Mouse (Mus musculus) CH12.LX (cell line): ENCODE results near the gene Usp6nl. TPM values are rescaled to one million over a fixed set of nuclear protein-coding genes. Genes with fewer than 3 reads are reported as not detected.
A peak's percentile ranks its signal among the peaks of the same experiment; 100 is the strongest.

Experiments
- DNase-seq: peaks from one replicate; pipeline ENCODE4 v3.0.0-alpha.2; 2013; ENCODE audit errors: extremely low read depth
- H3K27ac ChIP-seq: 2 replicates; pipeline ENCODE4 v1.5.1; 2012; ENCODE audit warnings: low read depth, mild to moderate bottlenecking, control low read depth, moderate library complexity; ENCODE audit not compliant: insufficient read depth
- H3K27me3 ChIP-seq: replicated peaks from 2 replicates; pipeline ENCODE3; 2012; ENCODE audit warnings: inconsistent platforms
- H3K36me3 ChIP-seq, 2 experiments: replicated peaks in 1 of 2; 2 replicates each; pipeline versions ENCODE3 to v1.6.1; 2012; ENCODE audit warnings: inconsistent platforms in 1 of 2, low read length in 1 of 2, mild to moderate bottlenecking in 1 of 2, mixed read lengths in 1 of 2, moderate library complexity in 1 of 2; ENCODE audit not compliant: control insufficient read depth in 1 of 2, insufficient read depth in 1 of 2
- H3K4me1 ChIP-seq, 2 experiments: 2 replicates each; pipeline ENCODE4 v1.6.1; 2012; ENCODE audit warnings: inconsistent platforms in 1 of 2, moderate library complexity in 1 of 2; ENCODE audit not compliant: insufficient read depth in 2 of 2, control insufficient read depth in 1 of 2
- H3K4me2 ChIP-seq: 2 replicates; pipeline ENCODE4 v1.6.1; 2012; ENCODE audit warnings: low read depth, mild to moderate bottlenecking, control low read depth; ENCODE audit not compliant: poor library complexity, insufficient read depth, severe bottlenecking
- H3K4me3 ChIP-seq, 3 experiments: fragments of 150-350 bp in 1 of 3; sonication (generic) in 1 of 3; replicated peaks in 1 of 3; 2 replicates each; pipeline versions ENCODE3 to v1.5.1; 2011 to 2012; ENCODE audit warnings: low read depth in 2 of 3, low read length in 2 of 3, mild to moderate bottlenecking in 2 of 3, moderate library complexity in 2 of 3, control low read depth in 1 of 3, improper control_type of control experiment in 1 of 3, inconsistent platforms in 1 of 3, mixed read lengths in 1 of 3; ENCODE audit not compliant: poor library complexity in 1 of 3
- H3K79me2 ChIP-seq: replicated peaks from 2 replicates; pipeline ENCODE4 v1.6.1; 2012; ENCODE audit warnings: mild to moderate bottlenecking, moderate library complexity; ENCODE audit not compliant: control insufficient read depth, poor library complexity, insufficient read depth, severe bottlenecking; ENCODE audit errors: extremely low read depth
- H3K9ac ChIP-seq: 2 replicates; pipeline ENCODE4 v1.6.1; 2012; ENCODE audit warnings: low read depth, mild to moderate bottlenecking, control low read depth, moderate library complexity; ENCODE audit not compliant: insufficient read depth
- H3K9me3 ChIP-seq: replicated peaks from 2 replicates; pipeline ENCODE3; 2012; ENCODE audit warnings: low read length, inconsistent platforms, mixed read lengths
- CHD1 ChIP-seq: IDR thresholded peaks from 2 replicates; pipeline ENCODE4 v1.6.1; 2012; ENCODE audit warnings: low read depth, low read length, improper control_type of control experiment, inconsistent platforms
- CHD2 ChIP-seq: IDR thresholded peaks from 2 replicates; pipeline ENCODE4 v1.6.1; 2011; ENCODE audit warnings: low read length, improper control_type of control experiment
- CTCF ChIP-seq, 2 experiments: IDR thresholded peaks in 1 of 2; conservative IDR thresholded peaks in 1 of 2; 2 replicates each; pipeline ENCODE4 v1.5.1; 2011 to 2012; ENCODE audit warnings: low read depth in 2 of 2, low read length in 2 of 2, improper control_type of control experiment in 1 of 2, inconsistent platforms in 1 of 2, mild to moderate bottlenecking in 1 of 2, moderate library complexity in 1 of 2
- E2F4 ChIP-seq: IDR thresholded peaks from 2 replicates; pipeline ENCODE4 v1.6.1; 2011; ENCODE audit warnings: low read depth, low read length, improper control_type of control experiment; ENCODE audit not compliant: insufficient replicate concordance
- ELF1 ChIP-seq: IDR thresholded peaks from 2 replicates; pipeline ENCODE4 v1.6.1; 2014; ENCODE audit warnings: low read depth, mild to moderate bottlenecking, inconsistent platforms, low read length, improper control_type of control experiment
- ETS1 ChIP-seq: conservative IDR thresholded peaks from 2 replicates; pipeline ENCODE4 v1.6.1; 2012; ENCODE audit warnings: low read depth, mild to moderate bottlenecking, inconsistent platforms, low read length, improper control_type of control experiment, moderate library complexity
- GABPA ChIP-seq: IDR thresholded peaks from 2 replicates; pipeline ENCODE4 v1.6.1; 2012; ENCODE audit warnings: low read depth, low read length, improper control_type of control experiment, inconsistent platforms; ENCODE audit not compliant: insufficient replicate concordance
- MAX ChIP-seq: IDR thresholded peaks from 2 replicates; pipeline ENCODE4 v1.6.1; 2011; ENCODE audit warnings: low read length, improper control_type of control experiment
- MAZ ChIP-seq: IDR thresholded peaks from 2 replicates; pipeline ENCODE4 v1.6.1; 2012; ENCODE audit warnings: low read depth, mild to moderate bottlenecking, inconsistent platforms, low read length, improper control_type of control experiment, moderate library complexity
- MEF2A ChIP-seq: IDR thresholded peaks from 2 replicates; pipeline ENCODE4 v1.6.1; 2014; ENCODE audit warnings: low read depth, mild to moderate bottlenecking, inconsistent platforms, low read length, improper control_type of control experiment, borderline replicate concordance
- MXI1 ChIP-seq: IDR thresholded peaks from 2 replicates; pipeline ENCODE4 v1.6.1; 2011; ENCODE audit warnings: mild to moderate bottlenecking, low read depth, low read length, improper control_type of control experiment
- PAX5 ChIP-seq: IDR thresholded peaks from 2 replicates; pipeline ENCODE4 v1.6.1; 2012; ENCODE audit warnings: low read length, inconsistent platforms, mixed read lengths
- POLR2A ChIP-seq: IDR thresholded peaks from 2 replicates; pipeline ENCODE4 v1.6.1; 2011; ENCODE audit warnings: low read depth, mild to moderate bottlenecking, improper control_type of control experiment, low read length
- RAD21 ChIP-seq: IDR thresholded peaks from 2 replicates; pipeline ENCODE4 v1.6.1; 2011; ENCODE audit warnings: low read depth, mild to moderate bottlenecking, low read length, improper control_type of control experiment, moderate library complexity
- SIN3A ChIP-seq: IDR thresholded peaks from 2 replicates; pipeline ENCODE4 v1.6.1; 2012; ENCODE audit warnings: low read length, improper control_type of control experiment, inconsistent platforms
- SMC3 ChIP-seq: IDR thresholded peaks from 2 replicates; pipeline ENCODE4 v1.6.1; 2011; ENCODE audit warnings: low read depth, low read length, improper control_type of control experiment
- TBP ChIP-seq: conservative IDR thresholded peaks from 2 replicates; pipeline ENCODE4 v1.6.1; 2011; ENCODE audit warnings: low read depth, low read length, improper control_type of control experiment
- TCF12 ChIP-seq: IDR thresholded peaks from 2 replicates; pipeline ENCODE4 v1.6.1; 2014; ENCODE audit warnings: low read depth, mild to moderate bottlenecking, inconsistent platforms, low read length, improper control_type of control experiment
- UBTF ChIP-seq: IDR thresholded peaks from 2 replicates; pipeline ENCODE4 v1.6.1; 2012; ENCODE audit warnings: low read depth, mild to moderate bottlenecking, inconsistent platforms, low read length, improper control_type of control experiment, moderate library complexity
- ZMIZ1 ChIP-seq: IDR thresholded peaks from 2 replicates; pipeline ENCODE4 v1.6.1; 2012; ENCODE audit warnings: low read depth, mild to moderate bottlenecking, inconsistent platforms, low read length, improper control_type of control experiment
- dilution Hi-C: fragments of 300-500 bp; cut with MboI; formaldehyde crosslinking; loops from 2 replicates; pipeline ENCODE4 v1.14.3; 2020; ENCODE audit warnings: low sequenced_read_pairs; ENCODE audit not compliant: extremely low pct_unique_long_range_greater_than_20kb, extremely low pct_ligation_motif_present
- in situ Hi-C: fragments of 300-500 bp; cut with MboI; formaldehyde crosslinking; loops from 3 replicates; pipeline ENCODE4 v1.14.3; 2019; ENCODE audit warnings: low sequenced_read_pairs, low pct_ligation_motif_present, low pct_unique_long_range_greater_than_20kb, mixed read lengths
- polyA plus RNA-seq: library from polyadenylated mRNA; unstranded; fragments of >175 nt; gene quantifications from 2 replicates; pipeline ENCODE4 v1.2.1, GENCODE M21; 2012; ENCODE audit warnings: low read depth; ENCODE audit not compliant: insufficient read length
- total RNA-seq, 2 experiments: library from RNA; depleted of rRNA; stranded (reverse); fragments of 300-350 nt in 1 of 2; fragments of >200 nt in 1 of 2; gene quantifications; 2 replicates each; pipeline ENCODE4 v1.2.3; 2012 to 2014

Usp6nl gene
- total and polyA plus RNA-seq, 3 experiments = 4.1 to 12.1 (median 4.6) TPM

- H3K27ac ChIP-seq = no peak overlapping the region
- in situ Hi-C loops (no loop called here), dilution Hi-C loops (no loop called here)
- no peak overlapping the region for H3K9ac ChIP-seq
- no peak for DNase-seq
- H3K4me1 ChIP-seq = peaks cover 0 to 6% of the 10 kb centered on the region in 2 experiments; a peak in 2 of 4 replicates
- peaks cover 4% of the 10 kb centered on the region for H3K9me3 ChIP-seq
- H3K79me2 ChIP-seq = no peaks in the 10 kb centered on the region
- no peak for TF ChIP-seq TBP
- no peak for TF ChIP-seq MAX
- no peak for TF ChIP-seq E2F4
- TF ChIP-seq GABPA = no peak
- no peak for TF ChIP-seq ETS1
- no peak for TF ChIP-seq TCF12
- no peak for TF ChIP-seq CHD1
- no peak for TF ChIP-seq SMC3
- TF ChIP-seq PAX5 = no peak
- TF ChIP-seq ZMIZ1 = no peak
- no peaks in the 10 kb centered on the region for H3K27me3 ChIP-seq
- no peak overlapping the region for H3K4me3 ChIP-seq
- H3K4me2 ChIP-seq = no peak overlapping the region
- no peaks in the 10 kb centered on the region for H3K36me3 ChIP-seq
Measured at GRCm38 (mm10) chr2:6471110-6471611, 148.7 kb downstream of the Usp6nl start.

GRCm38 (mm10) chr2:6473829-6474228 lies 151.4 kb downstream of the Usp6nl start:
- in situ Hi-C loops = no loop called here
- TF ChIP-seq CTCF (conservative IDR thresholded peaks at IDR 0.05 in 1 of 2, IDR thresholded peaks at IDR 0.05 in 1 of 2; ENCODE audit: low read depth in 2 of 2, low read length in 2 of 2) = peak in 1 of 2 experiments; percentile 47; a peak in 2 of 4 replicates
- TF ChIP-seq SMC3 = peak; percentile 35
- no peak for TF ChIP-seq MAZ
- TF ChIP-seq SIN3A = no peak
- TF ChIP-seq RAD21 = peak; percentile 40
- no peak for TF ChIP-seq GABPA
- TF ChIP-seq, all 38 proteins: peak for 3
- no peak overlapping the region for H3K27ac ChIP-seq
- no peak for DNase-seq
- H3K9ac ChIP-seq = no peak overlapping the region
- dilution Hi-C loops = no loop called here
- H3K4me2 ChIP-seq = no peak overlapping the region
- no peaks in the 10 kb centered on the region for H3K27me3 ChIP-seq
- H3K36me3 ChIP-seq = no peaks in the 10 kb centered on the region
- no peaks in the 10 kb centered on the region for H3K79me2 ChIP-seq
- peaks cover 4% of the 10 kb centered on the region for H3K9me3 ChIP-seq
- peaks cover 5 to 18% of the 10 kb centered on the region in 2 experiments; a peak in 3 of 4 replicates for H3K4me1 ChIP-seq
- H3K4me3 ChIP-seq = no peak overlapping the region

DNA sequence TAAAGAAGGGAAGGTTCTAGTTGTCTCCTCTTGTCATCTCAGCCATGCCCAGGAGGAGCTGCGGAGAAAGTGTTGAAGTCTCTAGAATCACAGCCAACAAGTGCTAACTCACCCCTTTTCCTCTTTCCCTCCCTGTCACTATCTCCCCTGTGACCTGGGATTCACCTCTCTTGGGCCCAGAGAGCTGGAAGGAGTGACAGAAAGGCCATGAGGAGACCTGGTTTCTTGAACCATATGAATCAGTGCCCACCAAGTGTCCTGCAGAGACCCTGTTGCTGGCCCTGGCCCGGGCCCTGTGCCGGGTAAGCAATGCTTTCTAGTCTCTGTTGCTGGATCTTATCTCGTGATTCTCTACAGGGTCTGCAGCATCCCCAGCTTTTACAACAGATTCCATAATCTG lies 155.4 kb downstream of the Usp6nl start:
- TF ChIP-seq CTCF (conservative IDR thresholded peaks at IDR 0.05 in 1 of 2, IDR thresholded peaks at IDR 0.05 in 1 of 2; ENCODE audit: low read depth in 2 of 2, low read length in 2 of 2) = no peak
- no peak for TF ChIP-seq MXI1
- no peak for TF ChIP-seq UBTF
- TF ChIP-seq E2F4 = no peak
- no peak for TF ChIP-seq RAD21
- no peak for TF ChIP-seq CHD1
- no peak for TF ChIP-seq GABPA
- no peak for TF ChIP-seq ETS1
- TF ChIP-seq POLR2A = no peak
- no peak for TF ChIP-seq CHD2
- no peak for TF ChIP-seq ELF1
- no peak for TF ChIP-seq MEF2A
- dilution Hi-C loops = no loop called here
- no peak overlapping the region for H3K9ac ChIP-seq
- H3K9me3 ChIP-seq = peaks cover 4% of the 10 kb centered on the region
- no peak overlapping the region for H3K27ac ChIP-seq
- peaks cover 8 to 29% of the 10 kb centered on the region in 2 experiments for H3K4me1 ChIP-seq
- no peak for DNase-seq
- H3K27me3 ChIP-seq = no peaks in the 10 kb centered on the region
- no peaks in the 10 kb centered on the region for H3K36me3 ChIP-seq
- H3K4me3 ChIP-seq = no peak overlapping the region
- no peaks in the 10 kb centered on the region for H3K79me2 ChIP-seq
- no peak overlapping the region for H3K4me2 ChIP-seq
- in situ Hi-C loops = no loop called here
